Mouse (Mus musculus) ES-Bruce4 (cell line): ENCODE results near the gene Prpf31.

Experiments
- CTCF ChIP-seq: IDR thresholded peaks from one replicate; pipeline ENCODE4 v1.8.1; 2011; ENCODE audit warnings: low read depth, low read length
- POLR2A ChIP-seq: IDR thresholded peaks from one replicate; pipeline ENCODE4 v1.8.1; 2011; ENCODE audit warnings: low read length; ENCODE audit not compliant: insufficient read depth

GRCm38 (mm10) chr7:3629543-3630477, at the start of gene Prpf31, which contains the start of gene Tfpt:
- TF ChIP-seq CTCF (no peak), POLR2A (no peak)
